Mouse (Mus musculus) lung, postnatal 0 days (tissue): ENCODE data around the gene Tec. TPM values are rescaled to one million over a fixed set of nuclear protein-coding genes. Genes with fewer than 3 reads are reported as not detected.

Experiments
- ATAC-seq: fragments of 200-750 bp; cut with Nextera tagmentation; 2 replicates; pipeline ENCODE4 v1.8.0; 2017; ENCODE audit warnings: moderate library complexity
- DNase-seq: peaks from one replicate; pipeline ENCODE4 v3.0.0-alpha.2; 2016; ENCODE audit warnings: low spot score
- H3K27ac ChIP-seq: fragments of 300-500 bp; sonication (generic); 2 replicates; pipeline ENCODE4 v1.5.1; 2014; ENCODE audit warnings: antibody characterized with exemption, mild to moderate bottlenecking, low read length, mixed read lengths
- H3K27me3 ChIP-seq: fragments of 300-500 bp; sonication (generic); replicated peaks from 2 replicates; pipeline ENCODE4 v1.6.1; 2014; ENCODE audit warnings: low read length, mixed read lengths; ENCODE audit not compliant: insufficient read depth
- H3K36me3 ChIP-seq: fragments of 300-500 bp; sonication (generic); 2 replicates; pipeline ENCODE4 v1.6.1; 2014; ENCODE audit warnings: low read length, mixed read lengths; ENCODE audit not compliant: insufficient read depth
- H3K4me1 ChIP-seq: fragments of 300-500 bp; sonication (generic); 2 replicates; pipeline ENCODE4 v1.6.1; 2014; ENCODE audit warnings: antibody characterized with exemption, low read depth, low read length, mixed read lengths; ENCODE audit not compliant: insufficient read depth
- H3K4me2 ChIP-seq: fragments of 300-500 bp; sonication (generic); replicated peaks from 2 replicates; pipeline ENCODE4 v1.6.1; 2014; ENCODE audit warnings: low read depth, mild to moderate bottlenecking, low read length, moderate library complexity, mixed read lengths
- H3K4me3 ChIP-seq: fragments of 300-500 bp; sonication (generic); 2 replicates; pipeline ENCODE4 v1.5.1; 2014; ENCODE audit warnings: low read depth, low read length
- H3K9ac ChIP-seq: fragments of 300-500 bp; sonication (generic); replicated peaks from 2 replicates; pipeline ENCODE4 v1.6.1; 2014; ENCODE audit warnings: low read depth, mild to moderate bottlenecking
- H3K9me3 ChIP-seq: fragments of 300-500 bp; sonication (generic); 2 replicates; pipeline ENCODE4 v1.6.1; 2016; ENCODE audit warnings: low read length, mixed read lengths
- CTCF ChIP-seq: IDR thresholded peaks from 2 replicates; pipeline ENCODE4 v1.5.1; 2016; ENCODE audit warnings: antibody characterized with exemption, mild to moderate bottlenecking
- EP300 ChIP-seq: IDR thresholded peaks from 2 replicates; pipeline ENCODE4 v1.6.1; 2016; ENCODE audit warnings: antibody characterized with exemption, mild to moderate bottlenecking, control low read depth
- WGBS: fragments of 180-500 bp; shearing (Covaris S2); extraction: QIAGEN DNeasy Blood & Tissue Kit; methylation state at CpG from one replicate; pipeline ENCODE4 v1.1.7; 2014; 5-methylcytosine and 5-hydroxymethylcytosine counted together
- polyA plus RNA-seq: library from polyadenylated mRNA; unstranded; fragments of >200 nt; fragmentation: Nextera tagmentation; extraction: Ambion mirVana; gene quantifications from 2 replicates; pipeline ENCODE4 v1.2.1, GENCODE M21; 2015

Gene Tec
- polyA plus RNA-seq, 1 experiment from 2014 or later = 4.2 TPM

- H3K4me2 ChIP-seq = no peak overlapping the region
- no peak overlapping the region for H3K27ac ChIP-seq
- H3K9ac ChIP-seq = no peak overlapping the region
- no peaks in the 10 kb centered on the region for H3K27me3 ChIP-seq
- ATAC-seq (no peak), DNase-seq (no peak)
- no peaks in the 10 kb centered on the region for H3K36me3 ChIP-seq
- H3K4me3 ChIP-seq = no peak overlapping the region
- no peaks in the 10 kb centered on the region for H3K9me3 ChIP-seq
- TF ChIP-seq CTCF = no peak
- TF ChIP-seq EP300 = no peak
- H3K4me1 ChIP-seq = no peaks in the 10 kb centered on the region
- 82% methylated on average over 7 of the region's 7 CpGs for WGBS
Measured at GRCm38 (mm10) chr5:72829506-72830067, 38.7 kb downstream of the Tec start.

- H3K27ac ChIP-seq = no peak overlapping the region
- no peaks in the 10 kb centered on the region for H3K27me3 ChIP-seq
- no peak overlapping the region for H3K9ac ChIP-seq
- TF ChIP-seq EP300 (no peak), CTCF (no peak)
- H3K9me3 ChIP-seq = no peaks in the 10 kb centered on the region
- no peak overlapping the region for H3K4me3 ChIP-seq
- no peak for ATAC-seq
- no peaks in the 10 kb centered on the region for H3K36me3 ChIP-seq
- no peak overlapping the region for H3K4me2 ChIP-seq
- no peaks in the 10 kb centered on the region for H3K4me1 ChIP-seq
- 25% methylated on average over 1 of the region's 1 CpGs for WGBS
- no peak for DNase-seq
Measured at GRCm38 (mm10) chr5:72828401-72828800, 39.9 kb downstream of the Tec start.

GRCm38 (mm10) chr5:72827435-72827834, 40.8 kb downstream of the Tec start:
- H3K27me3 ChIP-seq = no peaks in the 10 kb centered on the region
- no peaks in the 10 kb centered on the region for H3K36me3 ChIP-seq
- no peak overlapping the region for H3K9ac ChIP-seq
- 88% methylated on average over 5 of the region's 5 CpGs for WGBS
- H3K4me1 ChIP-seq = no peaks in the 10 kb centered on the region
- DNase-seq (no peak), ATAC-seq (no peak)
- H3K27ac ChIP-seq = no peak overlapping the region
- no peaks in the 10 kb centered on the region for H3K9me3 ChIP-seq
- no peak overlapping the region for H3K4me2 ChIP-seq
- TF ChIP-seq CTCF = no peak
- TF ChIP-seq EP300 = no peak
- H3K4me3 ChIP-seq = no peak overlapping the region

- no peaks in the 10 kb centered on the region for H3K27me3 ChIP-seq
- no peak overlapping the region for H3K9ac ChIP-seq
- TF ChIP-seq CTCF (no peak), EP300 (no peak)
- H3K4me1 ChIP-seq = no peaks in the 10 kb centered on the region
- no peak overlapping the region for H3K27ac ChIP-seq
- H3K4me2 ChIP-seq = no peak overlapping the region
- WGBS = 58% methylated on average over 3 of the region's 3 CpGs
- H3K36me3 ChIP-seq = no peaks in the 10 kb centered on the region
- no peak overlapping the region for H3K4me3 ChIP-seq
- DNase-seq (no peak), ATAC-seq (no peak)
- no peaks in the 10 kb centered on the region for H3K9me3 ChIP-seq
Measured at GRCm38 (mm10) chr5:72826445-72826844, 41.8 kb downstream of the Tec start.

- Histone ChIP-seq H3K4me3 (no peak overlapping the region), H3K27ac (no peak overlapping the region), H3K4me2 (no peak overlapping the region), H3K9me3 (no peaks in the 10 kb centered on the region), H3K36me3 (no peaks in the 10 kb centered on the region), H3K4me1 (no peaks in the 10 kb centered on the region), H3K9ac (no peak overlapping the region), H3K27me3 (no peaks in the 10 kb centered on the region)
- WGBS = 60% methylated on average over 3 of the region's 3 CpGs
- DNase-seq (no peak), ATAC-seq (no peak)
- TF ChIP-seq CTCF (no peak), EP300 (no peak)
Measured at GRCm38 (mm10) chr5:72820651-72821050, 47.6 kb downstream of the Tec start.

GRCm38 (mm10) chr5:72820036-72820640, 48.1 kb downstream of the Tec start:
- WGBS = 71% methylated on average over 8 of the region's 8 CpGs
- Histone ChIP-seq H3K4me3 (no peak overlapping the region), H3K4me2 (no peak overlapping the region), H3K27me3 (no peaks in the 10 kb centered on the region), H3K4me1 (no peaks in the 10 kb centered on the region), H3K27ac (no peak overlapping the region), H3K9ac (no peak overlapping the region), H3K36me3 (no peaks in the 10 kb centered on the region), H3K9me3 (no peaks in the 10 kb centered on the region)
- no peak for DNase-seq
- no peak for ATAC-seq
- no peak for TF ChIP-seq EP300
- no peak for TF ChIP-seq CTCF
